Mouse (Mus musculus) forebrain, embryonic 11.5 days (tissue): ENCODE measurements around the gene Tenm2. TPM values are rescaled to one million over a fixed set of nuclear protein-coding genes. Genes with fewer than 3 reads are reported as not detected.

Experiments used
- ATAC-seq: fragments of 200-750 bp; cut with Nextera tagmentation; replicated peaks from 2 replicates; pipeline ENCODE4 v1.8.0; 2017; ENCODE audit warnings: moderate TSS enrichment; ENCODE audit not compliant: low FRiP score
- DNase-seq: peaks from one replicate; pipeline ENCODE4 v3.0.0-alpha.2; 2017; ENCODE audit warnings: low spot score
- H3K27ac ChIP-seq: fragments of 300-500 bp; sonication (generic); 2 replicates; pipeline ENCODE4 v1.5.1; 2014; ENCODE audit warnings: low read depth, low read length
- H3K27me3 ChIP-seq: fragments of 300-500 bp; sonication (generic); 2 replicates; pipeline ENCODE4 v1.6.1; 2014; ENCODE audit warnings: mild to moderate bottlenecking, low read length, mixed read lengths; ENCODE audit not compliant: control insufficient read depth, insufficient read depth
- H3K36me3 ChIP-seq: fragments of 300-500 bp; sonication (generic); 2 replicates; pipeline ENCODE4 v1.6.1; 2014; ENCODE audit warnings: mild to moderate bottlenecking, low read length, moderate library complexity, mixed read lengths; ENCODE audit not compliant: control insufficient read depth, insufficient read depth
- H3K4me1 ChIP-seq: fragments of 300-500 bp; sonication (generic); replicated peaks from 2 replicates; pipeline ENCODE4 v1.6.1; 2014; ENCODE audit warnings: low read length, mixed read lengths; ENCODE audit not compliant: control insufficient read depth, insufficient read depth
- H3K4me2 ChIP-seq: fragments of 300-500 bp; sonication (generic); 2 replicates; pipeline ENCODE4 v1.6.1; 2014; ENCODE audit warnings: low read depth, mild to moderate bottlenecking, low read length, moderate library complexity, mixed read lengths; ENCODE audit not compliant: severe bottlenecking
- H3K4me3 ChIP-seq: fragments of 300-500 bp; sonication (generic); 2 replicates; pipeline ENCODE4 v1.5.1; 2014; ENCODE audit warnings: low read depth, low read length
- H3K9ac ChIP-seq: fragments of 300-500 bp; sonication (generic); 2 replicates; pipeline ENCODE4 v1.6.1; 2014; ENCODE audit warnings: low read length
- H3K9me3 ChIP-seq: fragments of 300-500 bp; sonication (generic); 2 replicates; pipeline ENCODE4 v1.6.1; 2016; ENCODE audit warnings: low read length, mixed read lengths; ENCODE audit not compliant: control insufficient read depth
- WGBS: fragments of 180-500 bp; shearing (Covaris S2); extraction: QIAGEN DNeasy Blood & Tissue Kit; methylation state at CpG from one replicate; pipeline ENCODE4 v1.1.7; 2014; 5-methylcytosine and 5-hydroxymethylcytosine counted together
- polyA plus RNA-seq: library from polyadenylated mRNA; unstranded; fragments of >200 nt; fragmentation: Nextera tagmentation; extraction: Ambion mirVana; gene quantifications from 2 replicates; pipeline ENCODE4 v1.2.1, GENCODE M21; 2014

Gene Tenm2
- polyA plus RNA-seq, 1 experiment from 2014 or later = 3.8 TPM

- Histone ChIP-seq H3K9me3 (no peaks in the 10 kb centered on the region), H3K9ac (no peak overlapping the region), H3K4me3 (no peak overlapping the region), H3K27me3 (no peaks in the 10 kb centered on the region), H3K4me2 (no peak overlapping the region), H3K4me1 (no peaks in the 10 kb centered on the region), H3K36me3 (no peaks in the 10 kb centered on the region), H3K27ac (no peak overlapping the region)
- DNase-seq (no peak), ATAC-seq (no peak)
- WGBS = 72% methylated on average over 3 of the region's 3 CpGs
These were observed 477.8 kb downstream of the Tenm2 start for GRCm38 (mm10) chr11:36758009-36758408.

- H3K4me3 ChIP-seq = no peak overlapping the region
- H3K9ac ChIP-seq = no peak overlapping the region
- no peaks in the 10 kb centered on the region for H3K9me3 ChIP-seq
- H3K27ac ChIP-seq = no peak overlapping the region
- DNase-seq (no peak), ATAC-seq (no peak)
- WGBS = 72% methylated on average over 4 of the region's 4 CpGs
- no peaks in the 10 kb centered on the region for H3K27me3 ChIP-seq
- no peaks in the 10 kb centered on the region for H3K4me1 ChIP-seq
- H3K4me2 ChIP-seq = no peak overlapping the region
- H3K36me3 ChIP-seq = no peaks in the 10 kb centered on the region
These were observed 489.5 kb downstream of the Tenm2 start for GRCm38 (mm10) chr11:36746286-36746685.

- 75% methylated on average over 3 of the region's 3 CpGs for WGBS
- Histone ChIP-seq H3K4me3 (no peak overlapping the region), H3K36me3 (no peaks in the 10 kb centered on the region), H3K27me3 (no peaks in the 10 kb centered on the region), H3K4me2 (no peak overlapping the region), H3K9me3 (no peaks in the 10 kb centered on the region), H3K9ac (no peak overlapping the region), H3K4me1 (no peaks in the 10 kb centered on the region), H3K27ac (no peak overlapping the region)
- ATAC-seq = no peak
- no peak for DNase-seq
These were observed 508.0 kb downstream of the Tenm2 start for GRCm38 (mm10) chr11:36727800-36728199.

- ATAC-seq (no peak), DNase-seq (no peak)
- no peak overlapping the region for H3K4me2 ChIP-seq
- H3K27ac ChIP-seq = no peak overlapping the region
- 81% methylated on average over 2 of the region's 2 CpGs for WGBS
- H3K36me3 ChIP-seq = no peaks in the 10 kb centered on the region
- peaks cover 3% of the 10 kb centered on the region; the same call in 1 of the 2 replicates for H3K4me1 ChIP-seq
- H3K9ac ChIP-seq = no peak overlapping the region
- no peaks in the 10 kb centered on the region for H3K27me3 ChIP-seq
- no peaks in the 10 kb centered on the region for H3K9me3 ChIP-seq
- H3K4me3 ChIP-seq = no peak overlapping the region
These were observed 532.9 kb downstream of the Tenm2 start for GRCm38 (mm10) chr11:36702881-36703280.

GRCm38 (mm10) chr11:36700951-36701350, 534.8 kb downstream of the Tenm2 start:
- no peaks in the 10 kb centered on the region for H3K27me3 ChIP-seq
- no peaks in the 10 kb centered on the region for H3K9me3 ChIP-seq
- no peak overlapping the region for H3K4me3 ChIP-seq
- ATAC-seq = peak; percentile 55
- WGBS = 55% methylated on average over 3 of the region's 3 CpGs
- H3K4me1 ChIP-seq = peaks cover 7% of the 10 kb centered on the region
- H3K36me3 ChIP-seq = no peaks in the 10 kb centered on the region
- H3K27ac ChIP-seq = no peak overlapping the region
- no peak overlapping the region for H3K9ac ChIP-seq
- DNase-seq = peak; percentile 61
- H3K4me2 ChIP-seq = no peak overlapping the region

- Histone ChIP-seq H3K36me3 (no peaks in the 10 kb centered on the region), H3K4me1 (peaks cover 14% of the 10 kb centered on the region), H3K4me2 (no peak overlapping the region), H3K9me3 (no peaks in the 10 kb centered on the region), H3K4me3 (no peak overlapping the region), H3K9ac (no peak overlapping the region), H3K27ac (no peak overlapping the region), H3K27me3 (no peaks in the 10 kb centered on the region)
- ATAC-seq (no peak), DNase-seq (no peak)
- 88% methylated on average over 6 of the region's 6 CpGs for WGBS
These were observed 535.6 kb downstream of the Tenm2 start for GRCm38 (mm10) chr11:36700131-36700530.

GRCm38 (mm10) chr11:36698268-36698667, 537.5 kb downstream of the Tenm2 start:
- ATAC-seq (no peak), DNase-seq (no peak)
- H3K9ac ChIP-seq = no peak overlapping the region
- no peaks in the 10 kb centered on the region for H3K9me3 ChIP-seq
- H3K27ac ChIP-seq = 0 out of 2 replicates have a peak overlapping the region, but pooled peaks have one; percentile 20
- H3K4me1 ChIP-seq = peaks cover 16% of the 10 kb centered on the region
- 71% methylated on average over 7 of the region's 7 CpGs for WGBS
- H3K27me3 ChIP-seq = no peaks in the 10 kb centered on the region
- no peak overlapping the region for H3K4me2 ChIP-seq
- no peaks in the 10 kb centered on the region for H3K36me3 ChIP-seq
- no peak overlapping the region for H3K4me3 ChIP-seq

GRCm38 (mm10) chr11:36697816-36698215, 537.9 kb downstream of the Tenm2 start:
- no peaks in the 10 kb centered on the region for H3K36me3 ChIP-seq
- H3K27me3 ChIP-seq = no peaks in the 10 kb centered on the region
- ATAC-seq (peak; percentile 21; the same call in 1 of the 2 replicates), DNase-seq (no peak)
- H3K9ac ChIP-seq = no peak overlapping the region
- no peak overlapping the region for H3K4me2 ChIP-seq
- no peak overlapping the region for H3K4me3 ChIP-seq
- peaks cover 16% of the 10 kb centered on the region for H3K4me1 ChIP-seq
- peak overlapping the region; percentile 68; the same call in 1 of the 2 replicates for H3K27ac ChIP-seq
- WGBS = 66% methylated on average over 8 of the region's 8 CpGs
- H3K9me3 ChIP-seq = no peaks in the 10 kb centered on the region

- WGBS = 9% methylated on average over 10 of the region's 10 CpGs
- no peaks in the 10 kb centered on the region for H3K36me3 ChIP-seq
- no peak overlapping the region for H3K9ac ChIP-seq
- peak; percentile 88 for ATAC-seq
- peak overlapping the region; percentile 68; the same call in 1 of the 2 replicates for H3K27ac ChIP-seq
- H3K4me1 ChIP-seq = peaks cover 16% of the 10 kb centered on the region
- no peaks in the 10 kb centered on the region for H3K9me3 ChIP-seq
- no peak overlapping the region for H3K4me3 ChIP-seq
- peak overlapping the region; percentile 24; the same call in 1 of the 2 replicates for H3K4me2 ChIP-seq
- H3K27me3 ChIP-seq = no peaks in the 10 kb centered on the region
- DNase-seq = peak; percentile 67
These were observed 538.6 kb downstream of the Tenm2 start for GRCm38 (mm10) chr11:36697021-36697639.
